In the genomic region with DNA sequence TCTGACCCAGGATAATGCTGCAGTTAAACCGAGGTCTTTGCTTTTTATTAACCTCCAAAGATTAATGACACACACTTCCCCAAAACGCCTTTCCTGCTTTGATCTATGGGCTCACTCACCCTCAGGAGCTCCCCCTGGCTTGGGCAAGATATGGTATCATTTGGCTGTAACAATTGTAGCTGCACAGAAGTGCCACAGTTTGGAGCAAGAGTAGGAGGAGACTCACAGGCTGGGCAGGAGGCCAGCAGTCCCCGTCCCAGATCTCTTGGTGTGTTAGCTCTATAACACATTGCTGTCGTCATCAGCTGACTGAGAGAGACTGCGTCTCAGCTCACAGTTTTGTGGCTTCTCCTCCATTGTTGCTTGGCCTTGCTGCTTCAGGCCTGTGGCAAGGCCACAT, we compare ENCODE assay signal across 7 mouse cellular contexts. TPM values are rescaled to one million over a fixed set of nuclear protein-coding genes. Genes with fewer than 3 reads are reported as not detected.
A peak's percentile ranks its signal among the peaks of the same experiment; 100 is the strongest.
DNase-seq lines count a peak whose midpoint lies in the region; ATAC-seq lines count a peak whose summit lies in the region.

No protein-coding gene starts in this region.

- no peak overlapping the region for H3K4me3 ChIP-seq in intestine, embryonic 16.5 days (ENCODE audit: low read length)
- H3K4me3 ChIP-seq in limb, embryonic 15.5 days: no peak overlapping the region
- no peak overlapping the region for H3K4me3 ChIP-seq in neural tube, embryonic 11.5 days (ENCODE audit: low read depth, low read length)

- H3K27me3 ChIP-seq in intestine, embryonic 16.5 days (replicated peaks; ENCODE audit: control insufficient read depth, insufficient read depth, low read length): no peaks in the 10 kb centered on the region
- H3K27me3 ChIP-seq in limb, embryonic 15.5 days: no peaks in the 10 kb centered on the region
- no peaks in the 10 kb centered on the region for H3K27me3 ChIP-seq in neural tube, embryonic 11.5 days (ENCODE audit: control insufficient read depth, insufficient read depth, low read length)

- peak; percentile 90 for DNase-seq in retina, postnatal 1 day
- DNase-seq in retina, embryonic 14.5 days (ENCODE audit: low spot score): no peak
- DNase-seq in cerebellum, postnatal 36 days: peak; percentile 65 to 67
- DNase-seq in neural tube, embryonic 11.5 days (ENCODE audit: low spot score): peak; percentile 71
- DNase-seq in gastrocnemius, postnatal 4 days (ENCODE audit: low spot score in 2 of 2): no peak

- H3K4me2 ChIP-seq in intestine, embryonic 16.5 days (ENCODE audit: low read depth, low read length): no peak overlapping the region
- no peak overlapping the region for H3K4me2 ChIP-seq in limb, embryonic 15.5 days
- H3K4me2 ChIP-seq in neural tube, embryonic 11.5 days (ENCODE audit: low read depth): no peak overlapping the region

- H3K36me3 ChIP-seq in intestine, embryonic 16.5 days (ENCODE audit: control insufficient read depth, insufficient read depth, low read length): no peaks in the 10 kb centered on the region
- H3K36me3 ChIP-seq in limb, embryonic 15.5 days: no peaks in the 10 kb centered on the region
- H3K36me3 ChIP-seq in neural tube, embryonic 11.5 days (ENCODE audit: control insufficient read depth, insufficient read depth, low read length): no peaks in the 10 kb centered on the region

- 10% methylated on average over 5 of the region's 5 CpGs for WGBS in intestine, embryonic 16.5 days
- 5% methylated on average over 5 of the region's 5 CpGs for WGBS in limb, embryonic 15.5 days
- WGBS in neural tube, embryonic 11.5 days: 8% methylated on average over 5 of the region's 5 CpGs

- H3K4me1 ChIP-seq in intestine, embryonic 16.5 days (ENCODE audit: control insufficient read depth, insufficient read depth, low read length): peaks cover 35% of the 10 kb centered on the region
- H3K4me1 ChIP-seq in limb, embryonic 15.5 days: peaks cover 42% of the 10 kb centered on the region
- peaks cover 43% of the 10 kb centered on the region for H3K4me1 ChIP-seq in neural tube, embryonic 11.5 days (ENCODE audit: control insufficient read depth, insufficient read depth, low read length)

- H3K9me3 ChIP-seq in intestine, embryonic 16.5 days (ENCODE audit: control insufficient read depth, low read length): no peaks in the 10 kb centered on the region
- no peaks in the 10 kb centered on the region for H3K9me3 ChIP-seq in limb, embryonic 15.5 days
- H3K9me3 ChIP-seq in neural tube, embryonic 11.5 days (ENCODE audit: control insufficient read depth, low read length): no peaks in the 10 kb centered on the region

- H3K9ac ChIP-seq in intestine, embryonic 16.5 days (ENCODE audit: low read depth, low read length): no peak overlapping the region
- no peak overlapping the region for H3K9ac ChIP-seq in limb, embryonic 15.5 days
- no peak overlapping the region; the same call in 1 of the 2 replicates for H3K9ac ChIP-seq in neural tube, embryonic 11.5 days (ENCODE audit: low read length)

- 0 out of 2 replicates have a peak overlapping the region, but pooled peaks have one; percentile 11 for H3K27ac ChIP-seq in intestine, embryonic 16.5 days (ENCODE audit: low read length)
- H3K27ac ChIP-seq in limb, embryonic 15.5 days: 0 out of 2 replicates have a peak overlapping the region, but pooled peaks have one; percentile 28
- peak overlapping the region; percentile 79 for H3K27ac ChIP-seq in neural tube, embryonic 11.5 days (ENCODE audit: low read depth, low read length)

- peak; percentile 65 for ATAC-seq in intestine, embryonic 16.5 days
- no peak for ATAC-seq in limb, embryonic 15.5 days (ENCODE audit: insufficient number of reproducible peaks, low FRiP score, low TSS enrichment, low read depth)
- ATAC-seq in neural tube, embryonic 11.5 days (ENCODE audit: insufficient read depth, low FRiP score, low TSS enrichment): peak; percentile 35

RNA-seq across cellular contexts. Expression of gene A3galt2, which starts 35.1 kb away (rescaled TPM):
- 0.07 and 0.09 TPM in 2 replicates for polyA plus RNA-seq in intestine, embryonic 16.5 days (2015; fragmentation: Nextera tagmentation; extraction: Ambion mirVana)
- 0.24 and 0.25 TPM in 2 replicates for polyA plus RNA-seq in limb, embryonic 15.5 days (2015; fragmentation: Nextera tagmentation; extraction: Ambion mirVana)
- 0.33 and 0.45 TPM in 2 replicates for polyA plus RNA-seq in neural tube, embryonic 11.5 days (2014; fragmentation: Nextera tagmentation; extraction: Ambion mirVana)
- total RNA-seq in gastrocnemius, postnatal 4 days (2021): under 1 TPM; 0.26 to 0.37 TPM

Comparison
In these comparisons a context has a peak if more than half of its experiments do, and no peak if none do; other contexts are left out.
1. DNase-seq: peak in retina, postnatal 1 day (single experiment), cerebellum, postnatal 36 days (2 of 2) and neural tube, embryonic 11.5 days (single experiment); none in retina, embryonic 14.5 days (single experiment) and gastrocnemius, postnatal 4 days (0 of 2).
2. H3K27ac ChIP-seq: peak in every context shown above with its lines; median percentile 79 in neural tube, embryonic 11.5 days; 28 in limb, embryonic 15.5 days; 11 in intestine, embryonic 16.5 days.